Mouse (Mus musculus): ENCODE measurements around the gene Upb1. TPM values are rescaled to one million over a fixed set of nuclear protein-coding genes. Genes with fewer than 3 reads are reported as not detected.
"Not testable (repeated sequence)": the region's sequence is repeated elsewhere in the genome, so short reads cannot be mapped to it uniquely, and the experiment has no call there.

Upb1 gene
- polyA plus RNA-seq (2014; fragmentation: Nextera tagmentation; extraction: Ambion mirVana) = 0.99 and 2.2 TPM in 2 replicates

- Histone ChIP-seq H3K9ac (ENCODE audit: low read depth, low read length) (no peak within 1 kb of the TSS), H3K27ac (replicated peaks; ENCODE audit: low read depth, low read length) (no peak within 1 kb of the TSS), H3K36me3 (ENCODE audit: control insufficient read depth, insufficient read depth, low read length) (no peaks in the 10 kb centered on the region), H3K4me3 (ENCODE audit: low read depth, low read length) (no peak within 1 kb of the TSS), H3K4me2 (ENCODE audit: low read depth, low read length) (no peak within 1 kb of the TSS), H3K9me3 (ENCODE audit: control insufficient read depth, low read length) (no peaks in the 10 kb centered on the region), H3K4me1 (ENCODE audit: control insufficient read depth, insufficient read depth, low read length) (0 out of 2 replicates have a peak, but pooled peaks cover 2% of the 10 kb centered on the region), H3K27me3 (replicated peaks; ENCODE audit: control insufficient read depth, insufficient read depth, low read length) (no peaks in the 10 kb centered on the region)
- WGBS = 81% methylated on average over 4 of the region's 4 CpGs
- DNase-seq (ENCODE audit: low spot score) (no peak), ATAC-seq (ENCODE audit: low read depth) (no peak)
Observed at GRCm38 (mm10) chr10:75400958-75401357, at the start of gene Upb1. Upb1 (plus strand) TSS chr10:75401115.

- Histone ChIP-seq H3K27me3 (replicated peaks; ENCODE audit: control insufficient read depth, insufficient read depth, low read length) (no peaks in the 10 kb centered on the region), H3K4me1 (ENCODE audit: control insufficient read depth, insufficient read depth, low read length) (no peaks in the 10 kb centered on the region), H3K4me3 (ENCODE audit: low read depth, low read length) (no peak overlapping the region), H3K9ac (ENCODE audit: low read depth, low read length) (no peak overlapping the region), H3K27ac (replicated peaks; ENCODE audit: low read depth, low read length) (no peak overlapping the region), H3K9me3 (ENCODE audit: control insufficient read depth, low read length) (no peaks in the 10 kb centered on the region), H3K4me2 (ENCODE audit: low read depth, low read length) (no peak overlapping the region), H3K36me3 (ENCODE audit: control insufficient read depth, insufficient read depth, low read length) (no peaks in the 10 kb centered on the region)
- DNase-seq (ENCODE audit: low spot score) = no peak
- no peak for ATAC-seq (ENCODE audit: low read depth)
- 96% methylated on average over 12 of the region's 12 CpGs for WGBS
Observed at GRCm38 (mm10) chr10:75352541-75352940, 48.4 kb upstream of the Upb1 start.

- 68% methylated on average over 6 of the region's 9 CpGs for WGBS
- not testable (repeated sequence) for ATAC-seq (ENCODE audit: low read depth); H3K27ac ChIP-seq (replicated peaks; ENCODE audit: low read depth, low read length); H3K36me3 ChIP-seq (ENCODE audit: control insufficient read depth, insufficient read depth, low read length); H3K9ac ChIP-seq (ENCODE audit: low read depth, low read length); H3K4me3 ChIP-seq (ENCODE audit: low read depth, low read length); H3K9me3 ChIP-seq (ENCODE audit: control insufficient read depth, low read length); H3K4me2 ChIP-seq (ENCODE audit: low read depth, low read length); H3K4me1 ChIP-seq (ENCODE audit: control insufficient read depth, insufficient read depth, low read length); H3K27me3 ChIP-seq (replicated peaks; ENCODE audit: control insufficient read depth, insufficient read depth, low read length); DNase-seq (ENCODE audit: low spot score)
Observed at GRCm38 (mm10) chr10:75353838-75354241, 47.1 kb upstream of the Upb1 start.

GRCm38 (mm10) chr10:75355341-75355740, 45.6 kb upstream of the Upb1 start:
- H3K9me3 ChIP-seq (ENCODE audit: control insufficient read depth, low read length) = no peaks in the 10 kb centered on the region
- no peak overlapping the region for H3K9ac ChIP-seq (ENCODE audit: low read depth, low read length)
- DNase-seq (ENCODE audit: low spot score) (no peak), ATAC-seq (ENCODE audit: low read depth) (no peak)
- whole genome bisulfite sequencing = 62% methylated on average over 4 of the region's 4 CpGs
- no peaks in the 10 kb centered on the region for H3K36me3 ChIP-seq (ENCODE audit: control insufficient read depth, insufficient read depth, low read length)
- no peaks in the 10 kb centered on the region for H3K27me3 ChIP-seq (replicated peaks; ENCODE audit: control insufficient read depth, insufficient read depth, low read length)
- H3K4me3 ChIP-seq (ENCODE audit: low read depth, low read length) = no peak overlapping the region
- H3K4me2 ChIP-seq (ENCODE audit: low read depth, low read length) = no peak overlapping the region
- H3K27ac ChIP-seq (replicated peaks; ENCODE audit: low read depth, low read length) = no peak overlapping the region
- no peaks in the 10 kb centered on the region for H3K4me1 ChIP-seq (ENCODE audit: control insufficient read depth, insufficient read depth, low read length)

GRCm38 (mm10) chr10:75364214-75364690, 36.7 kb upstream of the Upb1 start:
- ATAC-seq (ENCODE audit: low read depth) (peak; percentile 68), DNase-seq (ENCODE audit: low spot score) (peak; percentile 62)
- not testable (repeated sequence) for H3K4me3 ChIP-seq (ENCODE audit: low read depth, low read length); H3K9me3 ChIP-seq (ENCODE audit: control insufficient read depth, low read length); H3K27me3 ChIP-seq (replicated peaks; ENCODE audit: control insufficient read depth, insufficient read depth, low read length); H3K36me3 ChIP-seq (ENCODE audit: control insufficient read depth, insufficient read depth, low read length); H3K4me2 ChIP-seq (ENCODE audit: low read depth, low read length); H3K27ac ChIP-seq (replicated peaks; ENCODE audit: low read depth, low read length); H3K4me1 ChIP-seq (ENCODE audit: control insufficient read depth, insufficient read depth, low read length); H3K9ac ChIP-seq (ENCODE audit: low read depth, low read length)
- WGBS = 41% methylated on average over 1 of the region's 1 CpGs

GRCm38 (mm10) chr10:75364796-75365195, 36.1 kb upstream of the Upb1 start:
- Histone ChIP-seq H3K4me1 (ENCODE audit: control insufficient read depth, insufficient read depth, low read length) (no peaks in the 10 kb centered on the region; the same call in 1 of the 2 replicates), H3K9ac (ENCODE audit: low read depth, low read length) (no peak overlapping the region), H3K4me2 (ENCODE audit: low read depth, low read length) (no peak overlapping the region), H3K27me3 (replicated peaks; ENCODE audit: control insufficient read depth, insufficient read depth, low read length) (no peaks in the 10 kb centered on the region), H3K27ac (replicated peaks; ENCODE audit: low read depth, low read length) (no peak overlapping the region), H3K36me3 (ENCODE audit: control insufficient read depth, insufficient read depth, low read length) (no peaks in the 10 kb centered on the region), H3K9me3 (ENCODE audit: control insufficient read depth, low read length) (no peaks in the 10 kb centered on the region), H3K4me3 (ENCODE audit: low read depth, low read length) (no peak overlapping the region)
- 75% methylated on average over 9 of the region's 9 CpGs for WGBS
- no peak for ATAC-seq (ENCODE audit: low read depth)
- no peak for DNase-seq (ENCODE audit: low spot score)

GRCm38 (mm10) chr10:75365231-75365633, 35.7 kb upstream of the Upb1 start:
- H3K9me3 ChIP-seq (ENCODE audit: control insufficient read depth, low read length) = no peaks in the 10 kb centered on the region
- no peak overlapping the region for H3K4me2 ChIP-seq (ENCODE audit: low read depth, low read length)
- 36% methylated on average over 6 of the region's 6 CpGs for WGBS
- H3K27ac ChIP-seq (replicated peaks; ENCODE audit: low read depth, low read length) = no peak overlapping the region
- ATAC-seq (ENCODE audit: low read depth) (0 out of 2 replicates have a peak, but pooled peaks have one; percentile 57), DNase-seq (ENCODE audit: low spot score) (peak; percentile 16)
- H3K4me1 ChIP-seq (ENCODE audit: control insufficient read depth, insufficient read depth, low read length) = no peaks in the 10 kb centered on the region; the same call in 1 of the 2 replicates
- no peaks in the 10 kb centered on the region for H3K36me3 ChIP-seq (ENCODE audit: control insufficient read depth, insufficient read depth, low read length)
- no peak overlapping the region for H3K9ac ChIP-seq (ENCODE audit: low read depth, low read length)
- no peaks in the 10 kb centered on the region for H3K27me3 ChIP-seq (replicated peaks; ENCODE audit: control insufficient read depth, insufficient read depth, low read length)
- H3K4me3 ChIP-seq (ENCODE audit: low read depth, low read length) = no peak overlapping the region; the same call in 1 of the 2 replicates

- not testable (repeated sequence) for H3K27me3 ChIP-seq (replicated peaks; ENCODE audit: control insufficient read depth, insufficient read depth, low read length); H3K36me3 ChIP-seq (ENCODE audit: control insufficient read depth, insufficient read depth, low read length); H3K9me3 ChIP-seq (ENCODE audit: control insufficient read depth, low read length); H3K4me1 ChIP-seq (ENCODE audit: control insufficient read depth, insufficient read depth, low read length); H3K4me3 ChIP-seq (ENCODE audit: low read depth, low read length); H3K4me2 ChIP-seq (ENCODE audit: low read depth, low read length); DNase-seq (ENCODE audit: low spot score); ATAC-seq (ENCODE audit: low read depth); H3K9ac ChIP-seq (ENCODE audit: low read depth, low read length); H3K27ac ChIP-seq (replicated peaks; ENCODE audit: low read depth, low read length)
- 81% methylated on average over 11 of the region's 19 CpGs for WGBS
Observed at GRCm38 (mm10) chr10:75373655-75374351, 27.1 kb upstream of the Upb1 start.

GRCm38 (mm10) chr10:75378688-75379087, 22.2 kb upstream of the Upb1 start:
- Histone ChIP-seq H3K9ac (ENCODE audit: low read depth, low read length) (no peak overlapping the region), H3K36me3 (ENCODE audit: control insufficient read depth, insufficient read depth, low read length) (no peaks in the 10 kb centered on the region), H3K9me3 (ENCODE audit: control insufficient read depth, low read length) (no peaks in the 10 kb centered on the region), H3K27me3 (replicated peaks; ENCODE audit: control insufficient read depth, insufficient read depth, low read length) (no peaks in the 10 kb centered on the region), H3K4me1 (ENCODE audit: control insufficient read depth, insufficient read depth, low read length) (no peaks in the 10 kb centered on the region), H3K4me3 (ENCODE audit: low read depth, low read length) (no peak overlapping the region), H3K27ac (replicated peaks; ENCODE audit: low read depth, low read length) (no peak overlapping the region), H3K4me2 (ENCODE audit: low read depth, low read length) (no peak overlapping the region)
- ATAC-seq (ENCODE audit: low read depth) (no peak), DNase-seq (ENCODE audit: low spot score) (peak; percentile 12)
- WGBS = 76% methylated on average over 10 of the region's 10 CpGs
